Mouse (Mus musculus) ovary, postnatal 36 days (tissue): ENCODE data around the gene Acot4.
"Not testable (repeated sequence)": the region's sequence is repeated elsewhere in the genome, so short reads cannot be mapped to it uniquely, and the experiment has no call there.

Experiments
- DNase-seq: peaks from one replicate; pipeline ENCODE4 v3.0.0; 2022; ENCODE audit warnings: low spot score, mixed read lengths

Acot4 gene

DNA sequence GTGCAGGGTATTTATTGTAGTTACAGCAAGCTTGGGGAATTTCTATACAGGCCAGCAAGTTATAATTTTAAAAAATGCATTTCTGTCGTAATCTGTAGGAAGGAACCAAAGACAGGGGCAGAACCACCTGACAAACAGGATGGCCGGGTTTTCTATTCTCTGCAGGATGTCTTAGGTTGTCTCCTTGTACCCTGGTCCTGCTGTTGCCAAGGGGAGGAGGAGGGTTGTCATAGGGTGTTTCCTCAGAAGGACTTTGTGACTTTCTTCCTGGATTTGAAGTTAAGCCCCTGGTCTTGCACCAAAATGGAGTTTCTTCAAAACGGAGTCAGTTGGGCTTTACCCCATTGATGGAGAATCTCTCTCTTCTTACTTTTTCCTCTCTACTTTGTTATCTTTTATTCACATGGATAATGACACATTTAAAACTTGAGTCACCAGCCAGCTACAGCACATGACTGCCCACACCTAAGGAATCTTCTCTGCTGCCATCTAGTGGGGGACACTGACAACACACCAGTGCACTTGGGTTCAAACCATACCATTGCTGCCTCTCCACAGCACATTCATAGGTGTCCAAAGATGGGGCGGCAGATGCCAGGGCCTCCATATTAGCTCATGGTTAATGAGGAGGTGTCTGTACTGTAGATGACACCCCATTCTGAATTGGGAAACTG lies 7.4 kb upstream of the Acot4 start:
- peak; percentile 64 for DNase-seq

DNA sequence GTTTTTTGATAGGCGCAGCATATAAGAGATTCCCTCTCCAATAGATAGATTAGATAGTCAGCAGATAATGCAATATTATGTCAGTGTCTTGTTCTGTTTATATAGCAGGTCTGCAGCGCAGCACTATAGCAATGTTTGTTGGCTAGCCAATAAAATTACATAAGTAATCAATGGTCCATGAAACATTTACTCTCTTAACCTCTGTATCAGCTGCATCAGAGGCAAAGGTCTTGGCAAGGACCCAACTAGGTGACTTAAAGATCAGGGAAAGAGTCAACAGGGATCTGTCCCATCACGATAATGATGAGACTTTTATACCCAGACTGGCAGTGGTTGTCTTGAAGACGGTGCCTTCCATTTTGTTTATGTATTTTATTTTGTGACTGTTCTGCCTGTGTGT lies 5.3 kb upstream of the Acot4 start:
- no peak for DNase-seq

DNA sequence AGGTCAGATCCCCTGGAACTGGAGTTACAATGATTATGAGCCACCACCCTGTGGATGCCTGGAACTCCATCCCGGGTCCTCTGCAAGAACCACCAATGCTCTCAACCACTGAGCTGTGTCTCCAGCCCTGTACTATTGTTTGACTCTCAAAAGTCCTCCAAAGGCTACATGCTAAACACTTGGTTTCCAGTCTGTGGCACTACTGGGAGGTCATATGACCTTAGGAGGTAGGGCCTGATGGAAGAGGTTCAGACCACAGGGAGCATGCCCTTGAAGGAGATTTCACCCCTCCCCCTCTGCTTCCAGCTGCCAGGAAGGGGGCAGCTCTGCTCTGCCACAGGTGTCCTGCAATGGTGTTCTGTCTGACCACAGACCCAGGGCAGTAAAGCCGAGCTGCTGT lies 4.9 kb upstream of the Acot4 start:
- not testable (repeated sequence) for DNase-seq

DNA sequence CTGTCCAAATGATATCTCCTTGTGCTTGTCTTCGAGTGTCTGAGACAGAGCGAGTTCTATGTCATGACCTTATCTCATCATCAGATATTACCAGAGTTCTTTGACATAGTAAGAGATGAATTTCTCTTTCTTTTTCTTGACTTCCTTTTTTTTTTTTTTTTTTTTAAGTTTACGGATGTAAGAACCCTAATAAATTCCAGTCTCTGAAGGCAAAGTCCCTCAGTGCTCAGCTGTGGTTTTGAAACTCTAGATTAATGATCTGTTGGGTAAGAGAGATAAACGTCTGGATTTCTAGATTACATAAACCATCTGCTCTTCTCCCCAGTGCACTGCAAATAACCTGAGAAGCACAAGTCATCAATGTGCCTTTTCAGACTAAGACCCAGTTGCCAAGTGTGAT lies 4.1 kb upstream of the Acot4 start:
- no peak for DNase-seq

DNA sequence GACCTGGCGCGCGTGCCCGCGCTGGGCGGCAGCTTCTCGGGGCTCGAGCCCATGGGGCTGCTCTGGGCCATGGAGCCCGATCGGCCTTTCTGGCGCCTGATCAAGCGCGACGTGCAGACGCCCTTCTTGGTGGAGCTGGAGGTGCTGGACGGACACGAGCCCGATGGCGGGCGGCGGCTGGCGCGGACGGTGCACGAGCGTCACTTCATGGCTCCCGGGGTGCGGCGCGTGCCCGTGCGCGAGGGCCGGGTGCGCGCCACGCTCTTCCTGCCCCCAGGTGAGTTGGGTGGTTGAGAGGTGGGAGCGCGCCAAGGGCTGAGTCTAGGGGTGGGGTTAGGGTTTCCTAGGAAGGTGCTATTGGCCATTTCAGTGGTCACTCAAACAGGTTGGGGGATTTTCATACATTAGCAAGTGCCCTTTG lies 522 bp downstream of the Acot4 start, which contains the start of gene Gm49366:
TSS of gene Gm49366 (plus strand) at position 245 of the 421 bp plus-strand sequence.
- DNase-seq = peak; percentile 37

DNA sequence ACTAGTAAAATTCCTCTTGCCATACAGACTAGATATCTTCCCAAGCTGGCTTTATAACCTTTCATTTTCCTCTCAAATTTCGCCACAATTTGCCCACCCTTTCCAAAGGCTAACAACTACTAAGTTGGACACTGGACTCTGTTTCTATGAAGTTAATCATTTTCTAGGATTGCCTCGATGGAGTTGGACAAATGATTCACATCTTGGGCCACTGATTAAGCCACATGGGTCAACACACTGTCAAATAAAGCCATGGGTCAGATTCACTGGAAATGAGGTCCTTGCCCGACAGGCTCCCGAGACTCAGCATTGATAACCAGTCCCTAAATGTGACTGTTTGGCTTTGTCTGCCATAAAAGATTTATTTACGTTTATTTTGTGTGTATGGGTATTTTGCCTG lies 4.1 kb downstream of the Acot4 start:
- no peak for DNase-seq

DNA sequence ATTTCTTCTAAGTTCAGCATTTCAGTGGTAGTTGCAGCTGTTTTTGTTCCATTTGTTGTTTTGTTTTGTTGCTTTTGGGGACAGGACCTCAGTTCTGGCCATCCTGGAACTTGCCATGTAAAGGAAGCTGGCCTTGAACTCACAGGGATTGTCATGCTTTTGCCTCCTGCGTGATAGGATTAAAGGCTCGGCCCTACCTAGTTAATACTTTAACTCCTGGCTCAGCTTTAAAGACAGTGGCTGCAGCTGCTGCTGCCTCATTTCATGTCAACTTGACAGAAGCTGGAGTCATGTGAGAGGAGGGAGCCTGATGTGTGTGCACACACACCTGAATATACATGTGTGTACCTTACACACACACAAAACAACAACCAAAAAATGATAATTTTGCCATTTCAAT lies 5.9 kb downstream of the Acot4 start:
- DNase-seq = no peak

DNA sequence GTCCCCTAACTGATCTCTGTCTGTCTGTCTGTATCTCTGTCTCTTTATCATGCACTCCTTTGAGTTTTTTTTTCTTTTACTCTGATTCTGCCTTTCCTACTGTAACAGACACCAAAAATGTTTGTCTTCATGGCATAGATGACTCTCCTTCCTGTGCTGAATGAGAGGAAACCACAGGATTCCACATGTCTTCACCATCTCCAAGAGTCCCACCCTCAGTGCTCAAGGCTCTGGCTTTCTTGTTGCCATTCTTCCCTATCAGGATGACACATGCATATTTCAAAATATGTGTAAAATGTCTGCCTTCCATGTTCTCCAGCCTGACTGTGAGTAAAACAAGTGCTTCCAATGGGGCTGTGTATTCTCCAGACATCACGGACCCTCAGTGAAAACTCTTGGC lies 8.7 kb downstream of the Acot4 start:
- DNase-seq = no peak

DNA sequence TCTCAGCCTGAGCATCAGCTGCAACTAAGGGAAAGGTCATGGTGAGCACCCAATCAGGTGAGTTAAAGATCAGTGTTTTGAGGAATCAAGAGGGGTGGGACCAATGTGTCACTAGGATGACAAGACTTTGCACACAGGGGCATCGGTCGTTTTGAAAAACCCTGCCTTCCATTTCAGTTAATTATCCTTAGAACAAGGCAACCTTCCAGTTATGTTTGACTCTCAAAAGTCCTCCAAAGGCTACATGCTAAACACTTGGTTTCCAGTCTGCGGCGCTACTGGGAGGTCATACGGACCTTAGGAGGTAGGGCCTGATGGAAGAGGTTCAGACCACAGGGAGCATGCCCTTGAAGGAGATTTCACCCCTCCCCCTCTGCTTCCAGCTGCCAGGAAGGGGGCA lies 12.6 kb downstream of the Acot4 start:
- DNase-seq = not testable (repeated sequence)

DNA sequence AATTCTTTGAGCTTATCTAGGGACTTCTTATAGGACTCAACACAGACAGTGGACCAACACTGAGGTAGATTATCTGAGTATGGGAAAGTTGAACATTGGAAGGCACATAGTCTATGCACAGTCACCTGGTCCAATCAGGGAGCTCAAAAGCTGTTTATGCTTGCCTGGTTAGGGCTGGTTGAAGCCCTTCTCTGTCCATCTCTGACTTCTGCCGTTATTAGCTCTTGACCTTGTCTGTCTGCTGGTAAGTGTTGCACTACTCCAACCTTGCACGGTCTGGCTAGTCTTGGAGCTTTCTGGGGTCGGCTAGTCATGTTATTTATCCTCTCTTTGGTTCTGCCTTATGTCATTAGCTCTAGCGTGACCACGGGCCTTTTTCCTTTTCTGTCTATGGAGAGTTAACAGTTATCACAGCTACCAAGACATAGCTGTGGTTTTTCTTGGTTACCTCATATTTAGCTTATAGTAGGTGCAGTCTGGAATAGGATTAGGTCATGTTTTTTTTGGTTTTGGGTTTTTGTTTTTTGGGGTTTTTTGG lies 13.8 kb downstream of the Acot4 start, which contains the start of gene Acot3:
TSS of gene Acot3 (plus strand) at position 208 of the 538 bp plus-strand sequence.
- DNase-seq = no peak

DNA sequence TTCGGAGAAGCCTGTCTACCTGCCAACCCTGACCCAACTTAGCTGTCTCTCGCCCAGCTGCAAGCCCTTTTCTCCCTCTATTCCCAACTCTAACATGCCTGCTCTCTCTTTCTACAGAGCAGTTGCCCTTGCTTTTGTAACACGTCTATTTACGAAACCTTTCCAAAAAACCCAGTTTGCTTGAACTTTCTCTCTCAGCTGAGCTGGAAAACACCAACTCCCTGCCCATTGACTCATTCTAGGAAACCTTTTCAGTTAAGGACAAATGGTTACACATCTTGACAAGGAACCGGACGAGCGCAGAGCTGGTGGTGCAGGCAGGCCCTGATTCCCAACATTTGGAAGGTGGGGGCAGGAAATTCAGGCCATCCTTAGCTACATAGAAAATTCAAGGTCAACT lies 14.4 kb downstream of the Acot4 start:
- DNase-seq = no peak

DNA sequence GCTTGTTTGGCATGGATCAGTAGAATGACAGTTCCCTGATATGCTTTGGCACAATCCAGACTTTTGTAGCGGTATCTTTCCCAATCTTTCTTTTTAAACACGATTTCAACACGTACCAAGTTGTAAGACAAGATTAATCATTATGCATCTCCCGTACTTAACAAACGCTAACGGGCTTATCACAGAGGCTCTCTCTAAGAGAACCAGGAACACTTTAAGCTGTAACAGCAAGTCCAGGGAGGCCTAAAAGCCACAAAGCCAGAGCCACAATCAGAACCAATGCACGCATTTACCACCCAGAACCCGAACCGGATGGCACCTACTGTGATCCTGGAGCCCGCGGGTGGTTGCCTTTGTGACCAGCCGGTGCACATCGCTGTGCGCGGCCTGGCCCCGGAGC lies 15.0 kb downstream of the Acot4 start:
- peak; percentile 10 for DNase-seq

DNA sequence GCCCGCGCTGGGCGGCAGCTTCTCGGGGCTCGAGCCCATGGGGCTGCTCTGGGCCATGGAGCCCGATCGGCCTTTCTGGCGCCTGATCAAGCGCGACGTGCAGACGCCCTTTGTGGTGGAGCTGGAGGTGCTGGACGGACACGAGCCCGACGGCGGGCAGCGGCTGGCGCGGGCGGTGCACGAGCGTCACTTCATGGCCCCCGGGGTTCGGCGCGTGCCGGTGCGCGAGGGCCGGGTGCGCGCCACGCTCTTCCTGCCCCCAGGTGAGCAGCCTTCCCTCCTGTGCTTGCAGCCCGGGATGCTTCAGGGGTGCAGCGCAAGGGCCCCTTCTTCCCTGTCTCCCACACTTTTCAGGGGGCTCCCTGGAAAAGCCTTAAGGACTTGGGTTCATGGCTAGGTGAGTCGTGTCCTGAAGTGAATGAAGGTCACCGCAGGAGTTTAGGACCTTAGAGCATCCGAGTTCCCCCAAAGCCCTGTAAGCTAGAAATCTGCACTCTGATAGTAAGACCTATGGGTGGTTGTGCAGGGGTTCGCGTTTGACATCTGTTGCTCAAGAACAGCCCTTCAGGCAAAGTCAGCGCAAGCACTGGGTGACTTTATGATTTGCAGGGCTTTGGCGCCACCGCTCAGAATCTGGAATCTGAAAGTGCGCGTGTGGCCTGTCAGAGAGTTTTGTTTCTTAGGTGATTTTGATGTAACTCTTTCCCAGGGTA lies 15.7 kb downstream of the Acot4 start:
- DNase-seq = peak; percentile 22

DNA sequence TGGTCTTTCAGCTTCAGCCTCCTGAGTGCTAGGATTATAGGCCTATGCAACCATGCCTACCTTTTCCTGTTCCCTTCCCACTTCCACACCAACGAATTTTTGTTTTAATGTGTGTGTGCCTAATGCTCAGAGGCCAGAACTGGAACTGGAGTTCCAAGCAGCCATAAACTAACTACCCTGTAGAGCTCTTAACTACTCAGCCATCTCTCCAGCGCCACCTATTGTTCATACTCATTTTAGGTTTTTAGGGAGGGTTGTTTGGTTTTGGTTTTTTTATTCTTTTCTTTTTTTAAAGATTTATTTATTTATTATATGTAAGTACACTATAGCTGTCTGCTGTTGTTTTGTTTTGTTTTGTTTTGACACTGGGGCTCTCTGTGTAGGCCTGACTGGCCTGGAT lies 22.8 kb downstream of the Acot4 start:
- no peak for DNase-seq

DNA sequence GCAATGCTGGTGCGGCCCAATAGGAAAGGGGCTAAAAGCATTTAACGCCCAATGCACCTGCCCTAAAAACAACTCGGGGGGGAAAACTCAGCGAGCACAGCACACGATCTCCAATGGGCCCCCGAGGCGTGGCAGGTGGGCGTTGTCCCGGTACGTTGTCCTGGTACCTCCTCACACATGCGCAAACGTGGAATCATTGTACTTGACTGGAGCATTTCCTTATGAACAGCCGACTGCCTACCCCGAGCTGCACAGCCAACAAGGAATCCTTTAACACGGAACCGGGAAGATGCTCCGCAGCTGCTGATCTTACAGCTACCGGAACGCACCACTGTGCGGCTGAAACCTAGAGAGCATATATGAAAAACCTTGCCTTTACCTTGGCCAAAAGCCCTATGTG lies 24.2 kb downstream of the Acot4 start:
- DNase-seq = no peak

DNA sequence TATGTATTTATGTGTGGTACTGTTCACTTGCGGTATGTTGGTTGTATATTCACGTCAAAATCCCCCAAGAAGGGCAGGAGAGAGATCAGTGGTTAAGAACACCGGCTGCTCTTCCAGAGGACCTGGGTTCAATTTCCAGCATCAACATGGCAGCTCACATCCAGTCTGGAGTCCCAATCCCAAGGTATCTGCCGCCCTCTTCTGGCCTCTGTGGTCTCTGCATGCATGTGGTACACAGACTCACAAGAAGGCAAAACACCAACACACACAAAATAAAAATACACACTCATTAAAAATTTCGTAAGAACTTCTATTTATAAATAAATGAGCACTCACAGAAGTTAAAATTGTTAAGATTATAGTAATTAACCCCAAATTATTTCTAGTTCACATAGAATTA lies 25.0 kb downstream of the Acot4 start:
- DNase-seq = no peak

DNA sequence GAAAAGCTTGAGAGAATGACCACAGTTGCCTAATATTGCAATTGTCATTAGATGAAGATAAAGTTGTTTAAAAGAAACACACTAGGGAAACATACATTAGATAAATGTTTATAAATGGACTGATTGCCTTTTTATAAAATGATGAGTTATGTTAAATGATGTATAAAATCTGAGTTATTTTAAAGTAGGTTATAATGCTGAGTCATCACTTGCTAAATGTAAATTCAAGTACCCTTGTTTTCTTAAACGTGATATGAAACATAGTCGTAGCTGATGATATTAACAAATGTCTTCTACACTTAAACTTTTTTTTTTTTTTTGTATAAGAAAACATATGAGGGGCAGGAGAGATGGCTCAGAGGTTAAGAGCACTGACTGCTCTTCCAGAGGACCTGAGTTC lies 25.7 kb downstream of the Acot4 start:
- DNase-seq = no peak

DNA sequence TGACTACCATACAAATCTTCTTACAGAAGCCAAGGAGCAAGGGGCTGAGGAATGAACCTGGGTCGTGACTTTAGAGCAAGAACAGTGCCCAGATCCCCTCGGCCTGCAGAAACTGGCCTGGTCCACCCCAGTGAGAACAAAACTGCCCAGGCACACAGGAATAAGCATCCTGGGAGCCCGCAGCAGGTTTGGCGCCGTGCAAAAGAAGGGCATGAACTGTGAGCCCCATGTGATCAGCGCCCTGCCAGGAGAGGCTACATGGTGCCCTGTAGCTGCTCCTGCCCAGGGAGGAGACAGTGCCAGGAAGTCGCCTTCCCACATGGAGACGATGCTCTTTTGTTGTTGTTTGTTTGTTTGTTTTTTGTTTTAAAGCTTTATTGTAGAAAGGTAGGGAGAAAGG lies 26.4 kb downstream of the Acot4 start:
- DNase-seq = no peak

DNA sequence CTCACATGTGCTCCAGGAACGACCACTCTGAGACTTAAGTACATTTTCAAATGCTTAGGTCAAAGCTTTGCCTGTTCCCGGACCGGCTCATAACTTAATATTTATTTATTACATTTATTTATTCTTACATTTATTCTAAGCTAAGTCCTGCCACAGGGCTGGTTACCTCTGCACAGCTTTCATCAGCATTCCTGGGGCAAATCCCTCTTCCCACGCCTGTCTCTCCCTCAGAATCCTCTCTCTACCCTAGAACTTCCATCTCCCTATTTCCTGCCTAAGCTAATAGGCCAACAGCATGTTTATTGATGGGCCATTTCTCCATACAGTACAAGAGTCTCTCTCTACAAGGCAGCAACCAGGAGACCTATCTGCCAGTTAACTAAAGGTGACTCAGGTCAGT lies 29.6 kb downstream of the Acot4 start:
- no peak for DNase-seq

DNA sequence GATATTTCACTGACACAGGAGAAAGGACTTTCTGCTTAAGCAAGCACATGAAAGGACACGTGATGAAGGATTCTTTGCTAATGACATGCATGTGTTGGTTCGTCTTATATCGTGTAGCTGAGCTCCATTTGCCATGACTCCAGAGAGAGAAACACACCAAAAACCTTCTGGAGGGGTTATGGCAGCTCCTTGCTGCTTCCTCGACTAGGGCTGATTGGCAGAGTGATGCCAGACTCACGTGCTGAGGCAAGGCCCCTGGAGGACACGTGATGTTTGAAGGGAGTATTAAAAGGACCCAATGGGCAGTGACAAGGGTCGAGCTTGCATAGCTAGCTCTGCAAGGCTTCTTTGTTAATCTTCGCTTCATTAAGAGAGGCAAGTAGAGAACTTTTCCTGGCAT lies 30.1 kb downstream of the Acot4 start:
- DNase-seq = no peak

DNA sequence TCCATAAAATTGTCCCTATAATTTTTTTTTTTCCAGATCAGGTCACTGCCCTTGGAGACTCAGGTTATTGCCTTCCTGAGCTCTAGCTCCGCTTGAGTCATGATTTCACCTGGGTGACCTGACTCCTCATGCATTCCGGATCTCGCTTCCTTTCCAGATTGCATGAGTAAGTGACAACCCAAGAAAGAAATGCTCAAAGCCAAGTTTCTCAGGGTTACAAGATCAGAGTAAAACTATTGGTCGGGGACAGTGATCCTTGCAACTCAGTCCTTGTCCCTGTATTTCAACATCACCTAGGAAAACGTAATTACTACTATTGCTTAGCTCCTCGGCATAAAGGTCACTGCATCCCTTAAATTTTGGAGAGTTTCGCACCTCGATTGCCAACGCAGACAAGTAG lies 30.8 kb downstream of the Acot4 start, which contains the start of gene Acot5:
TSS of gene Acot5 (plus strand) at position 340 of the 400 bp plus-strand sequence.
- DNase-seq = no peak

DNA sequence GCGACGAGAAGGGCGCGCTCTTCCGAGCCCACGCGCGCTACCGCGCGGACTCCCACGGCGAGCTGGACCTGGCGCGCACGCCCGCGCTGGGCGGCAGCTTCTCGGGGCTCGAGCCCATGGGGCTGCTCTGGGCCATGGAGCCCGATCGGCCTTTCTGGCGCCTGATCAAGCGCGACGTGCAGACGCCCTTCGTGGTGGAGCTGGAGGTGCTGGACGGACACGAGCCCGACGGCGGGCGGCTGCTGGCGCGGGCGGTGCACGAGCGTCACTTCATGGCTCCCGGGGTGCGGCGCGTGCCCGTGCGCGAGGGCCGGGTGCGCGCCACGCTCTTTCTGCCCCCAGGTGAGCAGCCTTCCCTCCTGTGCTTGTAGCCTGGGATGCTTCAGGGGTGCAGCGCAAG lies 31.4 kb downstream of the Acot4 start:
- peak; percentile 41 for DNase-seq

DNA sequence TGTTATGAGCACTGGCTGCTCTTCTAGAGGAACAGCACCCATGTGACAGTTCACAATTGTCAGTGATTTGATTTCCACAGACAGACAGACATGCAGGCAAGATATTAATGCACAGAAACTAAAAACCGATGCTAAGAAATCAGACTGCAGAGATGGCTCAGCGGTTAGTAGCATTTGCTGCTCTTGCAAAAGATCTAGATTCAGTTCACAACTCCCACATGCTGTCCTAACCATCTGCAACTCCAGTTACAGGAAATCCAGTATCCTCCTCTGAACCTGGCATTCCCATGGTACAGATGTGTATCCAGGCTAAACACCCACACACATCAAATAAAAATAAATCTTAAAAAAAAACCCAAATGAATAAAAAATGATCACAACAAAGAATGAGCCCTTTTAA lies 33.5 kb downstream of the Acot4 start:
- no peak for DNase-seq
